Comparison of ENCODE assay signal across 7 mouse cellular contexts in genomic region chr3:14667126-14667525, GRCm38 (mm10). TPM values are rescaled to one million over a fixed set of nuclear protein-coding genes. Genes with fewer than 3 reads are reported as not detected.
DNase-seq lines count a peak whose midpoint lies in the region; ATAC-seq and TF ChIP-seq lines count a peak whose summit lies in the region.

No protein-coding gene starts in this region.

- no peak overlapping the region for H3K4me3 ChIP-seq in neural tube, embryonic 11.5 days (ENCODE audit: low read depth, low read length)
- no peak overlapping the region for H3K4me3 ChIP-seq in neural tube, embryonic 15.5 days (replicated peaks)
- no peak overlapping the region for H3K4me3 ChIP-seq in hindbrain, postnatal 0 days (ENCODE audit: low read length)

- H3K9me3 ChIP-seq in neural tube, embryonic 11.5 days (ENCODE audit: control insufficient read depth, low read length): no peaks in the 10 kb centered on the region
- no peaks in the 10 kb centered on the region for H3K9me3 ChIP-seq in neural tube, embryonic 15.5 days (replicated peaks)
- H3K9me3 ChIP-seq in hindbrain, postnatal 0 days (ENCODE audit: low read length): no peaks in the 10 kb centered on the region

- H3K27ac ChIP-seq in neural tube, embryonic 11.5 days (ENCODE audit: low read depth, low read length): no peak overlapping the region
- no peak overlapping the region for H3K27ac ChIP-seq in neural tube, embryonic 15.5 days (replicated peaks)
- no peak overlapping the region for H3K27ac ChIP-seq in hindbrain, postnatal 0 days

- intact Hi-C loops in left cerebral cortex, postnatal 25 days (cut with DNase I): loop anchor here (5.0 to 10.0 kb wide), 2 partner anchors 55 to 772 kb away; partner anchors contain the start of gene 1810022K09Rik

- in situ Hi-C loops in Patski (cut with MboI; ENCODE audit: low pct_unique_long_range_greater_than_20kb): loop anchor here (10.0 kb wide), 1 partner anchor 52 kb away; the partner anchor contains the start of gene 1810022K09Rik

- WGBS in neural tube, embryonic 11.5 days: 57% methylated on average over 2 of the region's 2 CpGs
- WGBS in neural tube, embryonic 15.5 days: 59% methylated on average over 2 of the region's 2 CpGs
- 49% methylated on average over 2 of the region's 2 CpGs for WGBS in hindbrain, postnatal 0 days

- peak; percentile 28 for DNase-seq in neural tube, embryonic 11.5 days (ENCODE audit: low spot score)
- peak; percentile 66 for DNase-seq in Patski (ENCODE audit: low read depth, low spot score)
- DNase-seq in cerebellum, adult 8-10 months: peak; percentile 16
- peak; percentile 64 for DNase-seq in hindbrain, postnatal 0 days (ENCODE audit: low spot score)
- peak; percentile 29 to 60 for DNase-seq in left cerebral cortex, postnatal 25 days (ENCODE audit: low spot score in 2 of 2)
- peak; percentile 25 for DNase-seq in ovary, postnatal 36 days (ENCODE audit: low spot score)

- no peaks in the 10 kb centered on the region for H3K36me3 ChIP-seq in neural tube, embryonic 11.5 days (ENCODE audit: control insufficient read depth, insufficient read depth, low read length)
- no peaks in the 10 kb centered on the region for H3K36me3 ChIP-seq in neural tube, embryonic 15.5 days
- H3K36me3 ChIP-seq in hindbrain, postnatal 0 days (ENCODE audit: insufficient read depth, low read length): no peaks in the 10 kb centered on the region

- CTCF ChIA-PET in Patski (lab: Charles Lee): interaction anchor here (0.6 to 2.8 kb wide), 32 partner anchors 8 to 578 kb away, joined by 3 to 27 read pairs (median 4); partner anchors contain the start of genes 1810022K09Rik and Car13

- no peaks in the 10 kb centered on the region for H3K27me3 ChIP-seq in neural tube, embryonic 11.5 days (ENCODE audit: control insufficient read depth, insufficient read depth, low read length)
- H3K27me3 ChIP-seq in neural tube, embryonic 15.5 days (replicated peaks): no peaks in the 10 kb centered on the region
- H3K27me3 ChIP-seq in Patski: peaks cover 18% of the 10 kb centered on the region
- no peaks in the 10 kb centered on the region for H3K27me3 ChIP-seq in hindbrain, postnatal 0 days (ENCODE audit: insufficient read depth, low read length)

- ATAC-seq in neural tube, embryonic 11.5 days (ENCODE audit: insufficient read depth, low FRiP score, low TSS enrichment): no peak
- ATAC-seq in neural tube, embryonic 15.5 days (ENCODE audit: low FRiP score): no peak
- ATAC-seq in Patski: peak; percentile 99
- ATAC-seq in hindbrain, postnatal 0 days: peak; percentile 66; the same call in 1 of the 2 replicates

- H3K4me1 ChIP-seq in neural tube, embryonic 11.5 days (ENCODE audit: control insufficient read depth, insufficient read depth, low read length): no peaks in the 10 kb centered on the region
- H3K4me1 ChIP-seq in neural tube, embryonic 15.5 days: no peaks in the 10 kb centered on the region
- no peaks in the 10 kb centered on the region for H3K4me1 ChIP-seq in hindbrain, postnatal 0 days (ENCODE audit: insufficient read depth, low read length)

- no peak overlapping the region for H3K4me2 ChIP-seq in neural tube, embryonic 11.5 days (ENCODE audit: low read depth)
- H3K4me2 ChIP-seq in neural tube, embryonic 15.5 days: no peak overlapping the region
- H3K4me2 ChIP-seq in hindbrain, postnatal 0 days (ENCODE audit: low read depth, low read length): no peak overlapping the region

- no peak overlapping the region for H3K9ac ChIP-seq in neural tube, embryonic 11.5 days (ENCODE audit: low read length)
- H3K9ac ChIP-seq in neural tube, embryonic 15.5 days (replicated peaks): no peak overlapping the region
- H3K9ac ChIP-seq in hindbrain, postnatal 0 days (replicated peaks; ENCODE audit: low read length): no peak overlapping the region

- POLR2A ChIA-PET in Patski (lab: Charles Lee): interaction anchor here (0.6 to 0.8 kb wide), 2 partner anchors 10 to 56 kb away, joined by 3 read pairs; partner anchors contain the start of gene 1810022K09Rik

- TF ChIP-seq CTCF in Patski (IDR thresholded peaks at IDR 0.05): peak; percentile 95
- peak; percentile 70 for TF ChIP-seq CTCF in hindbrain, postnatal 0 days (IDR thresholded peaks at IDR 0.05; ENCODE audit: low read depth)

RNA-seq across cellular contexts. Expression of gene Car13, which starts 25.6 kb away (rescaled TPM):
- polyA plus RNA-seq in neural tube, embryonic 11.5 days (2014; fragmentation: Nextera tagmentation; extraction: Ambion mirVana): 3.5 and 4.5 TPM in 2 replicates
- 1.1 and 1.8 TPM in 2 replicates for polyA plus RNA-seq in neural tube, embryonic 15.5 days (2015; fragmentation: Nextera tagmentation; extraction: Ambion mirVana)
- 21.0 TPM for polyA plus RNA-seq in Patski (2021)
- total RNA-seq in hindbrain, postnatal 0 days (2014; rRNA removed): 4.3 and 7.1 TPM in 2 replicates
- polyA plus RNA-seq in hindbrain, postnatal 0 days (2015; fragmentation: Nextera tagmentation; extraction: Ambion mirVana): 4.0 and 4.7 TPM in 2 replicates
- total RNA-seq in left cerebral cortex, postnatal 25 days (2021): 1 to 10 TPM; 1.1 TPM

RNA-seq across cellular contexts. Expression of gene 1810022K09Rik, which starts 56.0 kb away (rescaled TPM):
- polyA plus RNA-seq in neural tube, embryonic 11.5 days (2014; fragmentation: Nextera tagmentation; extraction: Ambion mirVana): 430 and 445 TPM in 2 replicates
- 359 and 400 TPM in 2 replicates for polyA plus RNA-seq in neural tube, embryonic 15.5 days (2015; fragmentation: Nextera tagmentation; extraction: Ambion mirVana)
- polyA plus RNA-seq in Patski (2021): 220 TPM
- 19.9 and 68.4 TPM in 2 replicates for total RNA-seq in hindbrain, postnatal 0 days (2014; rRNA removed)
- polyA plus RNA-seq in hindbrain, postnatal 0 days (2015; fragmentation: Nextera tagmentation; extraction: Ambion mirVana): 359 and 393 TPM in 2 replicates
- total RNA-seq in left cerebral cortex, postnatal 25 days (2021): 10 to 100 TPM; 80.5 to 87.7 TPM

Comparison
In these comparisons a context has a peak if more than half of its experiments do, and no peak if none do; other contexts are left out.
1. ATAC-seq: peak in Patski (single experiment) and hindbrain, postnatal 0 days (single experiment); none in neural tube, embryonic 11.5 days (single experiment) and neural tube, embryonic 15.5 days (single experiment).
2. DNase-seq: peak in every context shown above with its lines; median percentile 66 in Patski; 64 in hindbrain, postnatal 0 days; 44 in left cerebral cortex, postnatal 25 days; 28 in neural tube, embryonic 11.5 days; 25 in ovary, postnatal 36 days; 16 in cerebellum, adult 8-10 months.